Mouse (Mus musculus) lung, adult 2 months (tissue): Measurements from ENCODE around the gene Adcyap1r1.

Source experiments
- CTCF ChIP-seq: fragments of 200-500 bp; IDR thresholded peaks from 2 replicates; pipeline ENCODE4 v1.5.1; 2011; ENCODE audit warnings: mild to moderate bottlenecking, low read length, control low read depth; ENCODE audit not compliant: insufficient read depth
- POLR2A ChIP-seq: fragments of 200-500 bp; IDR thresholded peaks from 2 replicates; pipeline ENCODE4 v1.6.1; 2011; ENCODE audit warnings: low read depth, mild to moderate bottlenecking, control low read depth, low read length, borderline replicate concordance; ENCODE audit errors: extremely low read depth

DNA sequence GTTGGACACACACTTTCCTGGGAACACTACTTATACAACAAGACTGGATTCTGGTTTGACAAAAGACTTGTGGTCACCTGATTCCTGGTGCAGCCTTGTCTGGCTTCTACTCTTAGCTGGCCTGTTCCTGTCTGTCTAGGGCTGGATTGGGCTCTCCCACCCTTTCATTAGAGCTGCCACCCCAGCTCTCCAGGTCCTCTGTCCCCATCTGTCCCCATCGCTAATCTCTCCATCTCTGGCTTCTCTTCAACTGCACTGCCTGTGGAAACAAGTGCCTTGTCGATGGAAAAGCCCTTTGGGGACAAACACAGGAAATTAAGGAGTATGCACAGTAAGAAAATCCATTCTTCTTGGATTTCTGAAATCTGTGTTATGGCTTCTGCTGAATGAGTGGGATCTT is 12.9 kb upstream of the Adcyap1r1 start:
- TF ChIP-seq POLR2A (no peak), CTCF (no peak)
